Mouse (Mus musculus): ENCODE results near the gene Chst11.

Chst11 gene

DNA sequence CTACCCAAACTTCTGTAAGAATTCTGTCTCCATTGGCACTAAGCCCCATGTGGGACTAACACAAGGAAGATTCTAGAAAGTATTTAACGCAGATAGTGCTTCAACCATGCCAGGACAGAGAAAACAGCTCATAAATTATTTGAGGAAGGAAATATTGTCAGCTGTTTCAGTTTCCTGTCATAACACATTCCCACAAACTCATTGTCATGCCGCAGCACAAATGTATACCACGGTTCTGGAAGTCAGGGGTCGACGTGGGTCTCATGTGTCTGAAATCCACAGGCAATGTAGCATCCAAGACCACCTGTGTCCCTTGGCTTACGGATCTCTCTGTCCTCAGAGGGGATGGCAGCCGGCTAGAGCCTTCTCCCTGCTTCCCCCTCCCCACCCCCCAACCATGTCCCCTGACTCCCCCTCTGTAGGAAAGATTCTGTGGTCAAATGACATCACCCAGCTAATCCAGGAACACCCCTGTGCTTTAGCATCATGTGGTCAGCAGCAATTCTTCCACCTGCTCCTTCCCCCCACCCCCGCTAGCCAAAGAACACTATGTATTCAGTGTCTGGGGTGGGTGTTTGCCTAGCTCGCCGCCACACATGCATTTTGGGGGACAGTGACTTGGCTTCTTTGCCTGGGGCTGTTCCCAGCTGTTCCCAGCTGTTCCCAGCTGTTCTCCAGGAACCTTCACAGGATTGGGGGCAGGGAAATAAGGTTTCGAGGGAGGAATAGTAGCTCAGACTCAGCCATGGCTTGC is 183.2 kb downstream of the Chst11 start:
- no peak for DNase-seq (ENCODE audit: low spot score in 2 of 2)

DNA sequence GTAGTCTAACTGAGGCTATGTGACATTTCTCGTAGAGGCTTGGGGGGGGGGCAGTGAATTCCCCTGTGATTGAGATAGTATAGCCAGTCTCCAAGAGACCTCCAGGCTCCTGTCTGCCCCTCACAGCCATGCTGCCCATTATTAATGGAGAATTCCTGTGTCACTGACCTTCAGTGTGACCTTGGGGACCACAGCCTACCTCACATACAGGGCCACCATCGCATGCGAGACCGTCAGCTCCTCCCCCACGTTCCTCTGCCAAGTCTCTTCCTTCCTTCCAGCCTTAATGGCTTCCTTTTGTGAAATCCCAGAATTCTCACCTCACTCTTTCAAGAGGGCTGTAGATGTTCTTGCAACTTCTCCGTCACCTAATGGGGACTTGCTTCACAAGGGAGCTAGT is 184.3 kb downstream of the Chst11 start:
- no peak for DNase-seq (ENCODE audit: low spot score in 2 of 2)

DNA sequence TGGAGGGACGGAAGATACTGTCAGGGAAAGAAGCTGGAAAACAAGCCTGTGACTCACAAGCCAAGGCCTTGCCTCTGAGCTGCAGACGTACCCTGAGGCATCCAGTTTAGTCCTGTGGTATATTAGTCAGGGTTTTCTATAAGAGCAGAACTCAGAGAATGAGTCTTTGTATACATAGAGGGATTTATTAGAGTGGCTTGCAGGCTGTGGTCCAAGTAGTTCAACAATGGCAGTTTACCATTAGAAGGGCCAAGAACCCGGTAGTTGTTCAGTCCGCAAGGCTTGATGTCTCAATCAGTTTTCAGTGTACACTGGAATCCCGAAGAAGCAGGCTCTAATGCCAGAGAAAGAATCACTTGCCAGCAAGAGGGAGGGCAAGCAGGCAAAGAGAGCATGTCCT is 192.9 kb downstream of the Chst11 start:
- DNase-seq (ENCODE audit: low spot score in 2 of 2) = no peak

DNA sequence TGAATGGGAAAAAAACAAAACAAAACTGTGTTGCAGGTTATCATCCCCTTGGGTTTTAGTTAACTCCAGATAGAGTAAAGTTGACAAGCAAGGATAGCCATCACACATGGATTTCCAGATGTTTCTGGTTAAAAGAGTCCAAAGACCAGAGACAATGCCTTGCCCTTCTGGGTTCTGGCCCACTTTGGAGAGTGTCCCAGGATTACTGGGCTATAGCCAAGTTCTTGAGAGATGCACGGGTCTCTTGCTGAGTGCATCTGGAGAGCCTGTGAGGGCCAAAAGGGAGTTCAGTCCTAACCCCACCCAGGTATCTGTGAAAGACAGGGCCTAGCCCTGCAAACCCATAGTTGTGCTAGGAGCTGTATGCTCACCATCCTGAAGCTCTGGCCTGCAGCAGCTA is 193.4 kb downstream of the Chst11 start:
- no peak for DNase-seq (ENCODE audit: low spot score in 2 of 2)

DNA sequence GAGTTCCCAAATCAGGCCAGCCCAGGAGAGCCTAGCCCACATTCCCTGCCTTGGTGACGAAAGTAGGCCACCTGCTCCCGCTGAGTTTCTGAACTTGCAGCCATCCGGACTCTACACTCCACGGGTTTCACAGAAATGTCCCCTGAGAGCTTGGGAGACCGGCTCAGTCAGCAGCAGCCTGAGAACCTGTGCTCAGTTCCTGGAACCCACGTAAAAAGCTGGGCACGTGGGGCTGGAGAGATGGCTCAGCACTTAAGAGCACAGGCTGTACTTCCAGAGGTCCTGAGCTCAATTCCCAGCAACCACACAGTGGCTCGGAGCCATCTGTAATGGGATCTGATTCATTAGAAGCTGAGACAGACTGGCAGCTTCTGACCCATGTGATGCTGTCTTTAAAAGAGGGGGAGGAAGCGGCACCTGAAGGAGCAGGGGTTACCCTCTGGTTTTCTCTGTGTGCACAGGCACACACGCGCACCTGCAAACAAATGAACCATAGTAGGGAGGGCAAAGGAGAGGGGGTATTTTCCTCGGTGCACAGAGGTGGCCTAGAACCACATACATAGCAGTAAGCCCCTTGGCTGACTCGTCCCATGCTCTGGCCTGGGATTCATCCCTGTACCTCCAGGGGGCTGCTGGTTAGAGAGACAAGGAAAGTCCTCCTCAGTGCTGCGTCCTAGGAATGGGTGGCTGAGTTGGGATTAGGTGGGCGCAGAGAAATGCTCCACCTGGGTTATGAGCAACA is 196.7 kb downstream of the Chst11 start:
- DNase-seq (ENCODE audit: low spot score in 2 of 2) = no peak

DNA sequence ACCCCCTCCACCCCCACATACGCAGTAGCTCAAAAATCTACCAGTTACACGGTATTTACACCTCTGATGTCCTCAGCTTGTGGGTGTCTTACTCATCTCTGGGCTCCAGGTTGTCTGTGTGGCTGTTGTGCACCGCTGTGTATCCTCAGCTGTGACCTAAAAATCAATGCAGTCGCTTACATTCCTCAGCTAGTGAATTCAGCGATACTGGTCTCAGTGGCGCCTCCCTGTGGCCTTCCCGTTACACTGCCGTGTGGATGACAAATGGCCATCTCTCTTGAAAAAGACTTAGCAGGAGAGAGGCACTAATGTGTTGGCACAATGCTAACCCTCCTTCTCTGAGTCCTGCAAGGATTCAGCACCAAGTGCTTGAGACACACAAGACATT is 197.3 kb downstream of the Chst11 start:
- DNase-seq (ENCODE audit: low spot score in 2 of 2) = peak; percentile 72 to 91

DNA sequence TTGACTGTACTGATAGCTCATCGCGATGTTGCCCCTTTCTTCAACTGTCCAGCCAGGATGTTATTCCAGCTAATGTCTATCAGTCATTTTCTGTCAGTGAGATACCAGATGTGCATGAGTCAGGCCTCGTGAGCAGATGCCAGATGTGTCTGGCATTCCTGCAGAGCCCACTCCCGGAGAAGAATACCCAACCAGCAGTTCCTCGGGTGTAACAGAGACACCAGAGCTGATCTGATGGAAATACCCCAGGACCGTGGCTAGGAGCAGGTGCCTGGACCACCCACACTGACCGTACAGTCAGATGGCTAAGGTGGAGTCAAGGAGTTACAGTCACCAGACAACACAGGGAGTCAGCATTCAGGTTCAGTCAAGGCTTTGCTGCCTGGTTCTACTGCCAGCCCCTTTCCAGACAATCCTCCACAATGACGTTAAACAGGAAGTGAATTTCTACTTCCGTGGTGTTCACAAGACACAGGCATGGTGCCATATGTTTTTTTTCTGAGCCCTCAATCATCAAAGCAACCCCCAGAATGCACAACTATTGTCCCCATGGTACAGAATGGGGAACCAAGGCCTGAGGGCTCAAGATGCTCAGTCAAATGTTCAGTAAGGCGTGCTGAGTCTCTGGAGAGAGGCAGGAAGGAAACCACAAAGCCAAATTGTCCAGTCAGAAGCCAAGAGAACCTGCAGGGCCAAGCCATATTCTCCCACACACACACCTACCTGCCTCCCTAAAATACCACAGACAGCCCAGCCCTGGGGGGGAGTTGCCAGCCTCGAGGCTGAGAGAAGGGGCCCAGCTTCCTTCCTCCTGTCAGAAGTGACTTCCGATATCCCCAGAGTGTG is 198.6 kb downstream of the Chst11 start:
- no peak for DNase-seq (ENCODE audit: low spot score in 2 of 2)

DNA sequence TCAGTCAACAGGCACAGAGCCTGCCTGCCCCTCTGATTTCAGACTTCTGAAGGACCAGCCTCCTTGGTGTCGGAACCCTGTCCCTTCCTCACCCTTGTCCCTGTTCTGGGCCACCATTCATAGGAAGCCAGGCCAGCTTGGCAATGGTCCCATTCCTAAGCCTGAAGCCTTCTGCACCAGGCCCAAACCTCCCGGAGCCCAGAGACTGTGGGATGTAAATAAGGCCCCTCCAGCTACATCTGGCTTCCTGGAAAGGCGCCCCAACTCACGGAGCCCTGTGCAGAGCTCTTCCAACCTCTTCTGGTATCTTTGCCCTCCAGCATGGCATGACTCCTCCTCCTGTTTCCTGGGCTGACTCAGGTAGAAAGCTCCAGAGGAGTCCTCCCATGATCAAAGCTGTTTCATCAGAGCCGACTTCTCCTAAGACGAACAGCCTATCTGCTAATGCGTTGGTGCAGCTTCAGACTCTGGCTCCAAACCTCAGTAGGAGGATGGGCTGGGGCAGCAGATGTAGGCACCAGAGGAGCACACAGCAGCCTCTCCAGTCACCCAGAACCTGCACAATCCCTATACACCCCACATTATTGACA is 199.3 kb downstream of the Chst11 start:
- DNase-seq (ENCODE audit: low spot score in 2 of 2) = no peak

DNA sequence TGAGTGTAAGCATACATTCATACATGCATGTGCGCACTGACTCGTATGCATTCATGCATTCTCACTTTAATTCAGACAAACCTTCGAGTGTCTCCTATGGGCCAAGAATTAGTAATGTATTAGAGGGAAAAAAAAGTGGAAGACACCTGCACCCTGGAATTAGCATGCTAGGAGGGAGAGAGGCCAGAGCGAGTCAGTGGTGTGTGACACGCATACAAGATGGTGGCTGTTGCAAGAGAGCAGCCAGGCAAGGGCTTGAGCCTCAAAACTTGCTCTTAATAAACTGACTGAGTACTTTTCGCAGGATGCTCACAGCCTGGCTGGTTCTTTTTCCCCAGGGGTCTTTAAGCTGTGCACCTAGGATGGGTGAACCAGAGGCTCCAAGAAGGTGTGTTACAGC is 199.8 kb downstream of the Chst11 start:
- no peak for DNase-seq (ENCODE audit: low spot score in 2 of 2)

DNA sequence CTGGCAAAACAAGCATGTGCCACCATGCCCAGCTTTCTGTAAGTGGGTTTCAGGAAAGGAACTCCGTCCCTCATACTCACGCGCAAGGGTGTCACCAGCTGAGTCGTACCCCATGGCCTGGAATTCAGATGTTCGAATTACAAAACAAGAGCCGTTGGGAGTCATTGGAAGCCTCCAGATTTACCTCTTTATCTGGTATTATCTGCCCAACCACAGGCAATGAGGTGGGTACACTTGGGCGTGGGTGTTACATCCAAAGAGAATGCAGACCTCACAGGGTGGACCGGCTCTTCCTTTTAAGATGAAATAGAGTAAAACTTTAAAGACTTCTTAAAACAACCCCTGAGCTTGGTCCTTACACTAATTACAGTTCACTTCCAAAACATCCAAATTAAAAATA is 200.9 kb downstream of the Chst11 start:
- no peak for DNase-seq (ENCODE audit: low spot score in 2 of 2)

DNA sequence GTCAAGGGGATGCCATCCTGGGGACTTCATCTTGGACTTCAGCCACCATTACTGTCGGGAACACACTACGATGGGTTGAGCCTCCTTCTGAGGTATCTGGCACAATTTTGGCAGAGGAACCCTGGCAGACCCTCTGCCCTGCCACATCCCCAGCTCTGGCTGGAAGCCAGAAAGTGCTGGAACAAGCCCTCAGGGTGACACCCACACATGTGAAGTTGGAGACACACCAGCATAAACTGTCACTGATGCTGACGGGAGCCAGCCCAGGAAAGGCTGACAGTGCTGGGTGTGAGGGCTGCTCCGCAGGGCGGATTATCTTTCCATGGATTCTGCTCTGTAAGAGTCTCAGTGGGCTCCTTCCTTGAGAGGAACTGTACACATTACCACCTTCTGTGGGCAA is 201.7 kb downstream of the Chst11 start:
- no peak for DNase-seq (ENCODE audit: low spot score in 2 of 2)

DNA sequence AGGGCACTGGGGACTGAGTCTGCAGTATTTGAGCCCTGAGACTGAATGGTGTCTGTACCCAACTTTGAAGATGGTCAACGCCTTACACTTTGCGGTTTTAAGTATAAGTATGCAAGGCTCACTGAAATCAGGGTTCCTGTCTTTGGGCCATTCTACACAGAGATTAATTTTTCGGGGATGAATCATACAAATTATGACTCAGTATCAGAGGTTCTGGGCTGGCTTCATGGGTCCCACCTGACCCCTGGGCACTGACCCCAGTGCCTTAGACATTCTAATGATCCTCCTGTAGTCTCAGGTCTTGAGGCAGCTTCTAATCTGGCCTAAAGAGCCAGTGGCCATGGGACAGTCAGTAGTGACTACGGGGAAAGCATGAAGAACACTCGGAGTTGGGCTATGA is 203.8 kb downstream of the Chst11 start:
- DNase-seq (ENCODE audit: low spot score in 2 of 2) = no peak

DNA sequence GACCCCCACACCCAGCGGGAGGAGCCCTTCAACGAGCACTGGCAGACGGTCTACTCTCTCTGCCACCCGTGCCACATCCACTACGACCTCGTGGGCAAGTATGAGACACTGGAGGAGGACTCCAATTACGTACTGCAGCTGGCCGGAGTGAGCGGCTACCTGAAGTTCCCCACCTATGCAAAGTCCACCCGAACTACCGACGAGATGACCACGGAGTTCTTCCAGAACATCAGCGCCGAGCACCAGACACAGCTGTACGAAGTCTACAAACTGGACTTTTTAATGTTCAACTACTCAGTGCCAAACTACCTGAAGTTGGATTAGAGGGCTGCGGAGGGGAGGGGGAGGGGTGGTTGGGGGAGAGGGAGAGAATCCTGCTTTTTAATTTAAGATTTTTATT is 206.2 kb downstream of the Chst11 start:
- no peak for DNase-seq (ENCODE audit: low spot score in 2 of 2)

DNA sequence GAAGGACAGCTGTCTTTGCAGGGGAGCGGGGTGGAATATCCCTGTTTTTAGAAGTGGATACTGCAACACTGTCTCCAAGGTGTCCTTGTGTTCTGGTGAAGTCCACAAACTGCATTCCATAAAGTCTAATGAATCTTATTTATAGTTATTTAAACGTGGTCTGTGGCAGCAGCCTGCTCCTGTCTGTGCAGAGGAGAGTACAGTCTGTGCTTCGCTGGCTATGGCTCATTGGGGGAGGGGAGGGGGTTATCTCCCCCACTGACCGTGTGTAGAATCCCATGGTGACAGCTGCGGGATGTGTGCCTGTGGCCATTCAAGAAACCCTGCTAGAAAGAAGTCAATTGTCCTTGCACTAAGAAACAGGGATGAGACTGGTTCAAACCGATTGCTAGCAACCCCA is 206.7 kb downstream of the Chst11 start:
- DNase-seq (ENCODE audit: low spot score in 2 of 2) = no peak

DNA sequence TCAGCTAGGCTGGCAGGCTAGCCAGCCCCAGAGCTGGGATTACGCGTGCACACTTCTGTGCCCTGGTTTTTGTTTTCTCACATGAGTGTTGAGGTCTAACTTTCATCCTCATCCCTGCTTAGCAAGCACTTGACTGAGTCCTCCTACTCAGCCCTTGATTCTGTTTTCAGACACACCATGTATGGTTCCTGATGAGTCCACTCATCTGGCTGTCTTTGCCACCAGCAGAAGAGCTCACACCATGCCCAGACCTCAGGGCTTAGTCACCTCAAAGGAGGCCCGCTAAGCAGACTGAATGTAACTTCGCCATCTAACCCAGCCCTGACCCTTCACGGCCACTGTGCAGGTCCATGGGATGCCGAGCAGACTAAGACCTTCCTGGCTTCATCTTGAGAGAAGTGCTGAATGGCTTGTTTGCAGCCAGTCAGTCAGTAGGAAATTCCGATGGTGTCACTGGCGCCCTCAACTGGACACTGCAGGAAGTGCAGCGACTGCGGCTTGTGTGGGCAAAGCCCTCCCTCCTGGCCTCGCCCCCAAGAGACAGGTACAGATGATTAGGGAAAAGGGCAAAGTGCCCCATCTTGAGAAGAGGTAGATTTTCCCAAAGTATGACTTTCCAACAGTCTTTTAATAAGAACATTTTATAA is 212.5 kb downstream of the Chst11 start:
- peak; percentile 79 to 94 for DNase-seq (ENCODE audit: low spot score in 2 of 2)

DNA sequence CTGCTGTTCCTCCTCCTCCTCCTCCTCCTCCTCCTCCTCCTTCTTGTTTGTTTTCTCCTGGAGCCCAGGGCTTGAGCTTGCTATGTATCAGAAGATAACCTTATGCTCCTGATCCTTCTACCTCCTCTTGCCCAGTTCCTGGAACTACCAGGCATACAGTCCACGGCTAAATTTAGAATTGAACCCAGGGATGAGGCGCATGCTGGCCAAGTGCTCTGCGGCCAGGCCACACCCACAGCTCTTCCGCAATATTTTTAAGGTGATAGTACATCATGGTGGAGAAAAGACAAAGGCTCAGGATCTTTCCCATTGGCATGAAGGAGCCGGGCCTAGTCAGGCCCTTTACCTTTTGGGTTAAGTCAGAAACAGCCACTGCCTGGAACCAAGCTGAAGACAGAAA is 213.4 kb downstream of the Chst11 start:
- no peak for DNase-seq (ENCODE audit: low spot score in 2 of 2)

DNA sequence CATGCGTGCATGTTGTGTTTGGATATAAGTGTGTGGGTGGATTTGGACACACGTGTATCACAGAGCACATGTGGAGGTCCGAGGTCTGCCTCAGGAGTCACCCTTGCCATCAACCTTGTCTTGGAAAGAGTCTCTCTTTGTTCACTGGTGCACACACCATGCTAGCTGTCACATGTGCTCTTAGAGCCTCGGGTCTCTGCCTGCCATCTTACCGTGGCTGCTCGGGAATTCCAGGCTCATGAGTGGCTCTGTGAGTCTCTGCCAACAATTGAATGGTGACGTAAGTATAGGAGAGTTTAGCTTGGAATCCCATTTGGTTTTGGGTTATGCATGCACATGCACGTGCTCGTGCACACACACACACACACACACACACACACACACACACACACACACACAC is 214.0 kb downstream of the Chst11 start:
- DNase-seq (ENCODE audit: low spot score in 2 of 2) = no peak

DNA sequence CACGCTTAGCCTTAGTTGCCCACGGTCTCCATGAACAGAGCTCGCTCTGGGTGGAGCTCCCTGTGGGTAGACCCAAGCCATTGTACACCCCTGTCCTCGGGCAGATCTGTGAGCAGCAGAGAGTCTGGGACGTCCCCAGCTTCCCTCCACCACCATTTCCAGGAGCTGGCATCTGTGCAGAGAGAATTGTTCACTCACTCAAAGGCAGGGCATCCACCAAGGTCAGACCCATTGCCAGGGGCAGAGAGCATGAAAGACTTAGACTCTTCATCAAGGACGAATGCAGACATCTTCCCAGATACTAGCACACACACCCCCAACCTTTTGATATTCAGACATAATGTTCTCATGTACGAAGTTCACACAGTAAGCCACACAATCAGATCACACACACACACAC is 216.2 kb downstream of the Chst11 start:
- DNase-seq (ENCODE audit: low spot score in 2 of 2) = no peak

DNA sequence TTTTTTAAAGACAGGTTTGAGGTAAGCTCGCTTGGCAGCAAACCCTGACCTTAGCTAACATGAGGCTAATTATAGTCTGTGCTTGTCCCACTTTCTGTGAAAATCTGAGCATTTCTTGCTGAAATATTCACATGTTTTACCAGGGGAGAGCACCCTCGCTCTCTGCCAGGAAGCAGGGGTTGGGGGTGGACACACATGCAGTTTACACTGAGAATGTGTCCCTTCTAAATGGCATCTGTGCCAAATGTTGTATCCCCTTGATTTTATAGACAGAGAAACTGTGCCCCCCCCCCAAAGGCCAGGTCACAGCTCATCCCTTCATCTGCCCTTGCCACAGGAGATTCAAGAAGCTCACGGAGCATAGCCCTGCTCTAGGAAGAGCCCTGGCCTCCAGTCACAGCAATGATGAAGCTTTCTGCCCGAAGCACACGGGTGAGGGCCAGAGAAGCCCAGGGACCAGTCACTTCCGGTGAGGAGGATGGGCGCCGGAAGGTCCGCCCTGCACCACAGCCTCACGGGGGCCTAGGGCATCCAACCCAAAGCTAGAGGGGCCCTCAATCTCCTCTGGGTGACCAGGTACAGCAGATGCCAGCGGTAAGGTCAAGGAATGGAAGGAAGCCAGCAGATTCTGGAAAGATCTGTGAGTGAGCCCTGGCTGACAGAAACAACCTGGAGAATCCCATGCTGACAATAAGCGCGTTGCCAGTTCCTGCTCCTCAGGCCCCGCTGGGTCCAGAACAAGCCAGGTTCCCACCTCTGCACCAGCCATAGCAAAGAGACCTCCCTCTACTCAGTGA is 217.8 kb downstream of the Chst11 start:
- no peak for DNase-seq (ENCODE audit: low spot score in 2 of 2)

DNA sequence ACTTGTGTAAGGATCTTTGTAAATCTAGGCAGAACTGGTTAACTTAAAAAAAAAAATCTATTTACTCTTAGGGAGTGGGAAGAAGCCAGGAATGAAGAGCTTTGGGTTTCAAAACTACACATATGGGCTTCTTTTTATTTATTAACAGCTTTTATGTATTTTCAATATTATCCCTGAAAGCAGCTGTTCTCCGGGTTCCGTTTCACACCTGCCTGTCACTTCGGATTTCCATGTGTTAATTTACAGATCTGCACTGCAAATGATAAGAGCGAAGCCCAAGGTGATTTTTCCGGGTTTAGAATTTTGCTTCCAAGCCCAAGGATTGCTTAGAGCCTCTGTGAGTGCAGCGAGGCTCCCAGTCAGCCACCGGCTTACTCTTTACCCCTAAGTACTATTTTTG is 223.1 kb downstream of the Chst11 start:
- DNase-seq (ENCODE audit: low spot score in 2 of 2) = no peak

DNA sequence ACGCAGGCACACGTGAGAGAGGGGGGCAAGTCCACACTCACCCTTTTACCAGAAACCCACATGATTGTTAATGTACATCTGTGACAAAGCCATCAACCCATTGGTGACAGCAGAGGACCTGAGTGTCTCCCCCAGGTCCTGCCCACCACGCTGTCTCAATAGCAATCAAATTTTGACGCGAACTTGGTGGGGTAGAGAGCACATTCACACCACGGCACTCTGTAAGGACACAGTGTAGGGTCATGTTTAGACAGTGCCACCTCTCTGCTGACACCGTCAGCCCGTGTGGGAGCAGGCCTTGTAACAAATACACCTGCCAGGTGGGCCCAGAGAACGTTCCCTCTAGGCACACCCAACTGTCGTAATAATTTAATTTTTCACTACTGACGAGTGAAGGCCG is 224.1 kb downstream of the Chst11 start:
- DNase-seq (ENCODE audit: low spot score in 2 of 2) = no peak
